8 mouse cellular contexts compared by ENCODE assay signal in genomic region chr6:83317108-83317741, GRCm38 (mm10). TPM values are rescaled to one million over a fixed set of nuclear protein-coding genes. Genes with fewer than 3 reads are reported as not detected.
DNase-seq lines count a peak whose midpoint lies in the region; ATAC-seq and TF ChIP-seq lines count a peak whose summit lies in the region.

No protein-coding gene starts in this region.

- H3K27me3 ChIP-seq in embryonic facial prominence, embryonic 12.5 days: no peaks in the 10 kb centered on the region
- H3K27me3 ChIP-seq in kidney, adult 2 months (replicated peaks; ENCODE audit: control insufficient read depth, insufficient read depth, low read length): no peaks in the 10 kb centered on the region
- H3K27me3 ChIP-seq in limb, embryonic 11.5 days (ENCODE audit: control insufficient read depth, insufficient read depth, low read length): no peaks in the 10 kb centered on the region
- H3K27me3 ChIP-seq in midbrain, embryonic 13.5 days: no peaks in the 10 kb centered on the region
- H3K27me3 ChIP-seq in small intestine, adult 2 months (ENCODE audit: control insufficient read depth, insufficient read depth, low read length): no peaks in the 10 kb centered on the region

- under 1% methylated on average over 52 of the region's 52 CpGs for WGBS in embryonic facial prominence, embryonic 12.5 days
- under 1% methylated on average over 52 of the region's 52 CpGs for whole genome bisulfite sequencing in kidney, adult 2 months
- WGBS in limb, embryonic 11.5 days: under 1% methylated on average over 51 of the region's 52 CpGs
- WGBS in midbrain, embryonic 13.5 days: under 1% methylated on average over 52 of the region's 52 CpGs
- under 1% methylated on average over 52 of the region's 52 CpGs for WGBS in small intestine, adult 2 months

- no peak for TF ChIP-seq POLR2A in kidney, adult 2 months (IDR thresholded peaks at IDR 0.05; ENCODE audit: low read depth, low read length)
- TF ChIP-seq POLR2A in small intestine, adult 2 months (IDR thresholded peaks at IDR 0.05; ENCODE audit: low read depth, low read length): peak; percentile 35; the same call in 1 of the 2 replicates

- H3K4me1 ChIP-seq in embryonic facial prominence, embryonic 12.5 days: peaks cover 14% of the 10 kb centered on the region
- H3K4me1 ChIP-seq in kidney, adult 2 months (ENCODE audit: control insufficient read depth, insufficient read depth, low read length): no peaks in the 10 kb centered on the region
- peaks cover 3% of the 10 kb centered on the region; the same call in 1 of the 2 replicates for H3K4me1 ChIP-seq in limb, embryonic 11.5 days (ENCODE audit: control insufficient read depth, insufficient read depth, low read length)
- H3K4me1 ChIP-seq in midbrain, embryonic 13.5 days (replicated peaks): peaks cover 20% of the 10 kb centered on the region
- H3K4me1 ChIP-seq in small intestine, adult 2 months (ENCODE audit: control insufficient read depth, insufficient read depth, insufficient read length, low read length): peaks cover 4% of the 10 kb centered on the region; the same call in 1 of the 2 replicates

- ATAC-seq in embryonic facial prominence, embryonic 12.5 days (ENCODE audit: insufficient number of reproducible peaks, insufficient read depth, low FRiP score, low TSS enrichment): peak; percentile 97
- ATAC-seq in limb, embryonic 11.5 days (ENCODE audit: insufficient number of reproducible peaks, low FRiP score, low TSS enrichment, low read depth): peak; percentile 96
- ATAC-seq in midbrain, embryonic 13.5 days: peak; percentile 99

- peak overlapping the region; percentile 97 for H3K4me3 ChIP-seq in embryonic facial prominence, embryonic 12.5 days
- peak overlapping the region; percentile 72 for H3K4me3 ChIP-seq in kidney, adult 2 months (ENCODE audit: insufficient read depth, low read depth, low read length)
- H3K4me3 ChIP-seq in limb, embryonic 11.5 days (ENCODE audit: low read depth, low read length): peak overlapping the region; percentile 93
- peak overlapping the region; percentile 92 for H3K4me3 ChIP-seq in midbrain, embryonic 13.5 days (replicated peaks)
- H3K4me3 ChIP-seq in small intestine, adult 2 months (ENCODE audit: low read depth, low read length): peak overlapping the region; percentile 97

- H3K9ac ChIP-seq in embryonic facial prominence, embryonic 12.5 days: peak overlapping the region; percentile 80
- H3K9ac ChIP-seq in limb, embryonic 11.5 days (ENCODE audit: low read length): peak overlapping the region; percentile 85
- peak overlapping the region; percentile 92 for H3K9ac ChIP-seq in midbrain, embryonic 13.5 days (replicated peaks)

- peak overlapping the region; percentile 73 for H3K27ac ChIP-seq in embryonic facial prominence, embryonic 12.5 days
- no peak overlapping the region for H3K27ac ChIP-seq in kidney, adult 2 months (ENCODE audit: insufficient read depth, low read depth, low read length)
- H3K27ac ChIP-seq in limb, embryonic 11.5 days (replicated peaks; ENCODE audit: low read depth, low read length): no peak overlapping the region
- H3K27ac ChIP-seq in midbrain, embryonic 13.5 days: peak overlapping the region; percentile 78
- H3K27ac ChIP-seq in small intestine, adult 2 months (ENCODE audit: insufficient read depth, low read depth, low read length): peak overlapping the region; percentile 33; the same call in 1 of the 2 replicates

- no peaks in the 10 kb centered on the region for H3K9me3 ChIP-seq in embryonic facial prominence, embryonic 12.5 days
- H3K9me3 ChIP-seq in limb, embryonic 11.5 days (ENCODE audit: control insufficient read depth, low read length): no peaks in the 10 kb centered on the region
- no peaks in the 10 kb centered on the region for H3K9me3 ChIP-seq in midbrain, embryonic 13.5 days

- peak; percentile 96 for DNase-seq in 3T3-L1 (ENCODE audit: low read depth, low spot score)
- peak; percentile 96 to 97 for DNase-seq in adrenal gland, postnatal 36 days
- peak; percentile 91 to 94 for DNase-seq in heart, adult 18-20 months
- peak; percentile 96 for DNase-seq in kidney, adult 2 months
- DNase-seq in limb, embryonic 11.5 days (ENCODE audit: low spot score): peak; percentile 90

- peak overlapping the region; percentile 81 for H3K4me2 ChIP-seq in embryonic facial prominence, embryonic 12.5 days (replicated peaks)
- peak overlapping the region; percentile 70 for H3K4me2 ChIP-seq in limb, embryonic 11.5 days (ENCODE audit: low read depth, severe bottlenecking)
- peak overlapping the region; percentile 71 for H3K4me2 ChIP-seq in midbrain, embryonic 13.5 days (replicated peaks)

- peaks cover 8% of the 10 kb centered on the region; the same call in 1 of the 2 replicates for H3K36me3 ChIP-seq in embryonic facial prominence, embryonic 12.5 days
- H3K36me3 ChIP-seq in kidney, adult 2 months (ENCODE audit: control insufficient read depth, insufficient read depth, low read length): no peaks in the 10 kb centered on the region
- peaks cover 4% of the 10 kb centered on the region for H3K36me3 ChIP-seq in limb, embryonic 11.5 days (ENCODE audit: control insufficient read depth, insufficient read depth, low read length)
- peaks cover 8% of the 10 kb centered on the region for H3K36me3 ChIP-seq in midbrain, embryonic 13.5 days
- H3K36me3 ChIP-seq in small intestine, adult 2 months (ENCODE audit: control insufficient read depth, insufficient read depth, low read length): no peaks in the 10 kb centered on the region

- TF ChIP-seq CTCF in kidney, adult 2 months (conservative IDR thresholded peaks at IDR 0.05; ENCODE audit: insufficient read depth, insufficient read length, low read depth, low read length): peak; percentile 60
- TF ChIP-seq CTCF in small intestine, adult 2 months (IDR thresholded peaks at IDR 0.05; ENCODE audit: extremely low read depth, insufficient read length, insufficient replicate concordance, low read depth, low read length): peak; percentile 67

RNA-seq across cellular contexts. Expression of gene Mthfd2, which starts 8.5 kb away (rescaled TPM):
- total RNA-seq in adrenal gland, postnatal 36 days (2021): 10 to 100 TPM; 19.1 to 40.5 TPM
- 36.4 and 39.7 TPM in 2 replicates for polyA plus RNA-seq in embryonic facial prominence, embryonic 12.5 days (2016; fragmentation: Nextera tagmentation; extraction: Ambion mirVana)
- 1 to 10 TPM; 2.3 to 3.8 TPM for total RNA-seq in heart, adult 18-20 months (2021)
- polyA plus RNA-seq in kidney, adult 2 months (2012; rRNA removed): 2.3 and 2.4 TPM in 2 replicates
- polyA plus RNA-seq in limb, embryonic 11.5 days (2014; fragmentation: Nextera tagmentation; extraction: Ambion mirVana): 59.7 and 59.9 TPM in 2 replicates
- polyA plus RNA-seq in midbrain, embryonic 13.5 days (2015; fragmentation: Nextera tagmentation; extraction: Ambion mirVana): 26.5 and 26.6 TPM in 2 replicates
- polyA plus RNA-seq in small intestine, adult 2 months (2012; rRNA removed): 2.8 and 3.3 TPM in 2 replicates

RNA-seq across cellular contexts. Expression of gene Mob1a, which starts 8.6 kb away (rescaled TPM):
- 10 to 100 TPM; 76.4 to 78.4 TPM for total RNA-seq in adrenal gland, postnatal 36 days (2021)
- polyA plus RNA-seq in embryonic facial prominence, embryonic 12.5 days (2016; fragmentation: Nextera tagmentation; extraction: Ambion mirVana): 62.8 and 71.0 TPM in 2 replicates
- 10 to 100 TPM; 23.8 to 26.6 TPM for total RNA-seq in heart, adult 18-20 months (2021)
- polyA plus RNA-seq in kidney, adult 2 months (2012; rRNA removed): 17.9 and 23.5 TPM in 2 replicates
- 69.7 and 78.6 TPM in 2 replicates for polyA plus RNA-seq in limb, embryonic 11.5 days (2014; fragmentation: Nextera tagmentation; extraction: Ambion mirVana)
- 30.7 and 31.8 TPM in 2 replicates for polyA plus RNA-seq in midbrain, embryonic 13.5 days (2015; fragmentation: Nextera tagmentation; extraction: Ambion mirVana)
- 4.1 and 19.5 TPM in 2 replicates for polyA plus RNA-seq in small intestine, adult 2 months (2012; rRNA removed)

RNA-seq across cellular contexts. Expression of gene Bola3, which starts 31.7 kb away (rescaled TPM):
- total RNA-seq in adrenal gland, postnatal 36 days (2021): 100 to 1,000 TPM; 177 to 218 TPM
- 117 and 126 TPM in 2 replicates for polyA plus RNA-seq in embryonic facial prominence, embryonic 12.5 days (2016; fragmentation: Nextera tagmentation; extraction: Ambion mirVana)
- 100 to 1,000 TPM; 388 to 397 TPM for total RNA-seq in heart, adult 18-20 months (2021)
- polyA plus RNA-seq in kidney, adult 2 months (2012; rRNA removed): 85.2 and 125 TPM in 2 replicates
- 143 and 157 TPM in 2 replicates for polyA plus RNA-seq in limb, embryonic 11.5 days (2014; fragmentation: Nextera tagmentation; extraction: Ambion mirVana)
- polyA plus RNA-seq in midbrain, embryonic 13.5 days (2015; fragmentation: Nextera tagmentation; extraction: Ambion mirVana): 69.0 and 71.7 TPM in 2 replicates
- 4.4 and 7.3 TPM in 2 replicates for polyA plus RNA-seq in small intestine, adult 2 months (2012; rRNA removed)

Comparison
In these comparisons a context has a peak if more than half of its experiments do, and no peak if none do; other contexts are left out.
1. H3K27ac ChIP-seq: peak in embryonic facial prominence, embryonic 12.5 days (single experiment), midbrain, embryonic 13.5 days (single experiment) and small intestine, adult 2 months (single experiment); none in kidney, adult 2 months (single experiment) and limb, embryonic 11.5 days (single experiment).
2. Peak in every context shown above with its lines, with median percentiles within 50 percentile points of each other: DNase-seq, ATAC-seq, H3K4me2 ChIP-seq, H3K4me3 ChIP-seq and H3K9ac ChIP-seq.